Mouse (Mus musculus): ENCODE measurements around the gene Zfp385b. TPM values are rescaled to one million over a fixed set of nuclear protein-coding genes. Genes with fewer than 3 reads are reported as not detected.

The Zfp385b gene
- total and polyA plus RNA-seq, 3 experiments, result not detected

DNA sequence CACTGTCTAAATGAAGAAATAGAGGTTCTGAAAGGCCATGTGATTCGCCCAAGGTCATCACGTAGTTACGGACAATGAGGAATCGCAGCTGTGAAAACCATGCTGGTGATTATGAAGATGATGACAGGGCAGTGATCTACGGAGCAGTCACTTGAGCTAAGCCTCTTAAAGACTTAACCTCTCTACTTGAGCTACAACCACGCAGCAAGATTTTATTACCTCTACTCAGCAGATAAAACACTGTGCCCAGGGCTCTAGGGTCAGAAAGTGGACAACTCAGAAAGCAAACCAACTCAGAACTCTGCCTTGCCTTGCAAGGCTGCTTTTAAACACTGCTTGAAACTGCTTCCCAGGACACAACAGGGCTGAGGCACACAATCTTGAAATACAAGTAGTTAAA lies 291.8 kb downstream of the Zfp385b start:
- H3K9me3 ChIP-seq (replicated peaks; ENCODE audit: low read length), result peaks cover 52% of the 10 kb centered on the region
- H3K4me1 ChIP-seq (ENCODE audit: control insufficient read depth in 1 of 2, insufficient read depth in 2 of 2), result no peaks in the 10 kb centered on the region
- H3K27me3 ChIP-seq (replicated peaks), result no peaks in the 10 kb centered on the region
- no peaks in the 10 kb centered on the region for H3K79me2 ChIP-seq (replicated peaks; ENCODE audit: control insufficient read depth, extremely low read depth, insufficient read depth, poor library complexity, severe bottlenecking)
- dilution Hi-C loops (cut with MboI; ENCODE audit: extremely low pct_ligation_motif_present, extremely low pct_unique_long_range_greater_than_20kb, low sequenced_read_pairs), result no loop called here
- no peak overlapping the region for H3K4me2 ChIP-seq (ENCODE audit: insufficient read depth, low read depth, poor library complexity, severe bottlenecking)
- no peaks in the 10 kb centered on the region for H3K36me3 ChIP-seq (replicated peaks in 1 of 2; ENCODE audit: control insufficient read depth in 1 of 2, insufficient read depth in 1 of 2, low read length in 1 of 2)
- H3K9ac ChIP-seq (ENCODE audit: insufficient read depth, low read depth), result no peak overlapping the region
- TF ChIP-seq ZMIZ1 (IDR thresholded peaks at IDR 0.05; ENCODE audit: low read depth, low read length) (no peak), JUND (conservative IDR thresholded peaks at IDR 0.05; ENCODE audit: low read depth, low read length) (no peak)
- H3K4me3 ChIP-seq (replicated peaks in 1 of 3; ENCODE audit: low read depth in 2 of 3, low read length in 2 of 3, poor library complexity in 1 of 3), result no peak overlapping the region
- DNase-seq (ENCODE audit: extremely low read depth), result no peak
- H3K27ac ChIP-seq (ENCODE audit: insufficient read depth, low read depth), result no peak overlapping the region
- in situ Hi-C loops (cut with MboI; ENCODE audit: low pct_ligation_motif_present, low pct_unique_long_range_greater_than_20kb, low sequenced_read_pairs), result no loop called here

DNA sequence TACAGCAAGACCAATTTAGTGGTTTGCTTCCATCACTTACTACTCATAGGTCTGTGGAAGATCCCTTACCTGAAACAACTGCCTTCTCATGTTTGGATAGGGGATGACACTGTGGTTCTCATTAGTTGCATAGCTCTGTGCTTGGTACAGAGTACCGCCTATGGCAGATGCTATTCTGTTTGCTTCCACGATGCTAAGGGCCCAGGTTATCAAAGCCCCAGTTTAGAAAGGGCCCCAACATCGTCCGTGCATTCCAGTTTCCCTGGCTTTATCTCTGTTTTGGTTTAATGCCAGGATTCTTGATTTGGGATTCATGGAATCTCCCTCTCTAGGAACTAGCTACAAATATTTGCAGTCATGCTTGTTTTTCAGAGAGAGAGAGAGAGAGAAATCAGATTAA lies 292.6 kb downstream of the Zfp385b start:
- dilution Hi-C loops (cut with MboI; ENCODE audit: extremely low pct_ligation_motif_present, extremely low pct_unique_long_range_greater_than_20kb, low sequenced_read_pairs) (no loop called here), in situ Hi-C loops (cut with MboI; ENCODE audit: low pct_ligation_motif_present, low pct_unique_long_range_greater_than_20kb, low sequenced_read_pairs) (no loop called here)
- no peak for DNase-seq (ENCODE audit: extremely low read depth)
- H3K36me3 ChIP-seq (replicated peaks in 1 of 2; ENCODE audit: control insufficient read depth in 1 of 2, insufficient read depth in 1 of 2, low read length in 1 of 2), result no peaks in the 10 kb centered on the region
- H3K27me3 ChIP-seq (replicated peaks), result no peaks in the 10 kb centered on the region
- H3K79me2 ChIP-seq (replicated peaks; ENCODE audit: control insufficient read depth, extremely low read depth, insufficient read depth, poor library complexity, severe bottlenecking), result no peaks in the 10 kb centered on the region
- peaks cover 54% of the 10 kb centered on the region for H3K9me3 ChIP-seq (replicated peaks; ENCODE audit: low read length)
- no peak overlapping the region for H3K4me2 ChIP-seq (ENCODE audit: insufficient read depth, low read depth, poor library complexity, severe bottlenecking)
- H3K4me3 ChIP-seq (replicated peaks in 1 of 3; ENCODE audit: low read depth in 2 of 3, low read length in 2 of 3, poor library complexity in 1 of 3), result no peak overlapping the region
- TF ChIP-seq ELF1 (IDR thresholded peaks at IDR 0.05; ENCODE audit: low read depth, low read length), result no peak
- no peak for TF ChIP-seq USF1 (IDR thresholded peaks at IDR 0.05; ENCODE audit: low read depth, low read length)
- no peak for TF ChIP-seq E2F4 (IDR thresholded peaks at IDR 0.05; ENCODE audit: insufficient replicate concordance, low read depth, low read length)
- no peak for TF ChIP-seq PAX5 (IDR thresholded peaks at IDR 0.05; ENCODE audit: low read length)
- no peak for TF ChIP-seq USF2 (conservative IDR thresholded peaks at IDR 0.05; ENCODE audit: low read depth, low read length)
- TF ChIP-seq ZNF384 (IDR thresholded peaks at IDR 0.05; ENCODE audit: low read depth, low read length), result no peak
- TF ChIP-seq KAT2A (IDR thresholded peaks at IDR 0.05; ENCODE audit: insufficient replicate concordance, low read length), result no peak
- TF ChIP-seq RCOR1 (conservative IDR thresholded peaks at IDR 0.05; ENCODE audit: low read depth, low read length), result no peak
- TF ChIP-seq IRF4 (IDR thresholded peaks at IDR 0.05; ENCODE audit: low read depth, low read length), result no peak
- no peak for TF ChIP-seq MYC (IDR thresholded peaks at IDR 0.05; ENCODE audit: low read depth, low read length)
- no peak overlapping the region for H3K9ac ChIP-seq (ENCODE audit: insufficient read depth, low read depth)
- H3K27ac ChIP-seq (ENCODE audit: insufficient read depth, low read depth), result no peak overlapping the region
- H3K4me1 ChIP-seq (ENCODE audit: control insufficient read depth in 1 of 2, insufficient read depth in 2 of 2), result no peaks in the 10 kb centered on the region

DNA sequence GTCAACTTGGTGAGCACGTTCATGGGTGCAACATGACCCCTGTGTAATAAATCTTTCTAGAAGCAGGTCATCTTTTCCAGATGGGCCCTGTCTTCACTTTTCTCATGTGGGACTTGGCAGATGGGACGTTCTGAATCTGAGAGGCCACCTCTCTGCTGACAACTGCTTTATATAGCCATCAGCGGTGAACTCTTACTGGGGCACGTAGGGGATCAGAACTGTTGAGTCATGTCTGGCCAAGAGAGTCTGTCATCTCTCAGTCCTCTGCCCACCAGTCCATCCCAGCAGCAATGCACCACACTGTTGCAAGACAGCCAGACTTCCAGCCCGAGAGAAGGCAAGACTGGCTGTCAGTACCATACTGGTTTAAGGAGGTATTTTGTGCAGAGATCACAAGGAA lies 293.1 kb downstream of the Zfp385b start:
- H3K79me2 ChIP-seq (replicated peaks; ENCODE audit: control insufficient read depth, extremely low read depth, insufficient read depth, poor library complexity, severe bottlenecking), result no peaks in the 10 kb centered on the region
- no peak overlapping the region for H3K27ac ChIP-seq (ENCODE audit: insufficient read depth, low read depth)
- DNase-seq (ENCODE audit: extremely low read depth), result no peak
- no peaks in the 10 kb centered on the region for H3K4me1 ChIP-seq (ENCODE audit: control insufficient read depth in 1 of 2, insufficient read depth in 2 of 2)
- peaks cover 58% of the 10 kb centered on the region for H3K9me3 ChIP-seq (replicated peaks; ENCODE audit: low read length)
- TF ChIP-seq EP300 (IDR thresholded peaks at IDR 0.05; ENCODE audit: low read length), result no peak
- no peak for TF ChIP-seq ETS1 (conservative IDR thresholded peaks at IDR 0.05; ENCODE audit: low read depth, low read length)
- TF ChIP-seq SMC3 (IDR thresholded peaks at IDR 0.05; ENCODE audit: low read depth, low read length), result no peak
- no peak for TF ChIP-seq ZMIZ1 (IDR thresholded peaks at IDR 0.05; ENCODE audit: low read depth, low read length)
- no peak for TF ChIP-seq MAFK (IDR thresholded peaks at IDR 0.05; ENCODE audit: insufficient replicate concordance, low read length)
- TF ChIP-seq CTCF (conservative IDR thresholded peaks at IDR 0.05 in 1 of 2, IDR thresholded peaks at IDR 0.05 in 1 of 2; ENCODE audit: low read depth in 2 of 2, low read length in 2 of 2), result no peak
- no peak for TF ChIP-seq HCFC1 (IDR thresholded peaks at IDR 0.05; ENCODE audit: low read depth, low read length)
- no peak for TF ChIP-seq RCOR1 (conservative IDR thresholded peaks at IDR 0.05; ENCODE audit: low read depth, low read length)
- no peak for TF ChIP-seq ZKSCAN1 (IDR thresholded peaks at IDR 0.05; ENCODE audit: borderline replicate concordance, low read depth, low read length)
- TF ChIP-seq POLR2AphosphoS2 (IDR thresholded peaks at IDR 0.05; ENCODE audit: low read depth, low read length), result no peak
- TF ChIP-seq MAX (IDR thresholded peaks at IDR 0.05; ENCODE audit: low read length), result no peak
- TF ChIP-seq UBTF (IDR thresholded peaks at IDR 0.05; ENCODE audit: low read depth, low read length), result no peak
- TF ChIP-seq ZC3H11A (IDR thresholded peaks at IDR 0.05; ENCODE audit: low read depth, low read length), result no peak
- no peaks in the 10 kb centered on the region for H3K36me3 ChIP-seq (replicated peaks in 1 of 2; ENCODE audit: control insufficient read depth in 1 of 2, insufficient read depth in 1 of 2, low read length in 1 of 2)
- dilution Hi-C loops (cut with MboI; ENCODE audit: extremely low pct_ligation_motif_present, extremely low pct_unique_long_range_greater_than_20kb, low sequenced_read_pairs), result no loop called here
- in situ Hi-C loops (cut with MboI; ENCODE audit: low pct_ligation_motif_present, low pct_unique_long_range_greater_than_20kb, low sequenced_read_pairs), result no loop called here
- no peak overlapping the region for H3K9ac ChIP-seq (ENCODE audit: insufficient read depth, low read depth)
- H3K4me3 ChIP-seq (replicated peaks in 1 of 3; ENCODE audit: low read depth in 2 of 3, low read length in 2 of 3, poor library complexity in 1 of 3), result no peak overlapping the region
- no peaks in the 10 kb centered on the region for H3K27me3 ChIP-seq (replicated peaks)
- H3K4me2 ChIP-seq (ENCODE audit: insufficient read depth, low read depth, poor library complexity, severe bottlenecking), result no peak overlapping the region

Data from CH12.LX (cell line).